Mouse (Mus musculus): ENCODE data around the gene Olfr623. TPM values are rescaled to one million over a fixed set of nuclear protein-coding genes. Genes with fewer than 3 reads are reported as not detected.

The Olfr623 gene
- polyA plus RNA-seq, 1 experiment: not detected

GRCm38 (mm10) chr7:103642602-103643001 is 20.9 kb downstream of the Olfr623 start, which contains the start of gene Olfr622:
Gene Olfr622, minus strand, starts transcription at chr7:103642702.
- TF ChIP-seq CTCF (IDR thresholded peaks at IDR 0.05; ENCODE audit: control insufficient read depth, insufficient read depth, insufficient read length): no peak
- TF ChIP-seq MYOD1 (IDR thresholded peaks at IDR 0.05; ENCODE audit: control insufficient read depth, insufficient read length, low read depth): no peak
- no peak for TF ChIP-seq CEBPB (IDR thresholded peaks at IDR 0.05; ENCODE audit: low read depth)
- no peak for TF ChIP-seq USF1 (IDR thresholded peaks at IDR 0.05; ENCODE audit: low read depth)
- no peak for TF ChIP-seq FOSL1 (IDR thresholded peaks at IDR 0.05; ENCODE audit: insufficient read depth, low read length, poor library complexity, severe bottlenecking)
- TF ChIP-seq MAX (IDR thresholded peaks at IDR 0.05): no peak
- TF ChIP-seq MYOG (IDR thresholded peaks at IDR 0.05; ENCODE audit: control insufficient read depth, extremely low read depth, insufficient read length): no peak
- Histone ChIP-seq H3K27me3 (ENCODE audit: control insufficient read depth, insufficient read depth, insufficient read length) (no peaks in the 10 kb centered on the region), H3ac (ENCODE audit: control insufficient read depth, insufficient read length, low read depth) (no peak within 1 kb of the TSS), H3K4me3 (ENCODE audit: insufficient read depth, poor library complexity, severe bottlenecking) (no peak within 1 kb of the TSS), H3K36me3 (ENCODE audit: control insufficient read depth, insufficient read depth) (no peaks in the 10 kb centered on the region), H3K79me3 (ENCODE audit: low read depth) (no peaks in the 10 kb centered on the region), H3K79me2 (ENCODE audit: control insufficient read depth, insufficient read depth) (no peaks in the 10 kb centered on the region)

- H3ac ChIP-seq (ENCODE audit: control insufficient read depth, insufficient read length, low read depth): no peak overlapping the region
- H3K27me3 ChIP-seq (ENCODE audit: control insufficient read depth, insufficient read depth, insufficient read length): no peaks in the 10 kb centered on the region
- TF ChIP-seq USF1 (IDR thresholded peaks at IDR 0.05; ENCODE audit: low read depth): no peak
- no peak for TF ChIP-seq CEBPB (IDR thresholded peaks at IDR 0.05; ENCODE audit: low read depth)
- TF ChIP-seq MAX (IDR thresholded peaks at IDR 0.05): no peak
- TF ChIP-seq MYOD1 (IDR thresholded peaks at IDR 0.05; ENCODE audit: control insufficient read depth, insufficient read length, low read depth): no peak
- TF ChIP-seq MYOG (IDR thresholded peaks at IDR 0.05; ENCODE audit: control insufficient read depth, extremely low read depth, insufficient read length): no peak
- no peak for TF ChIP-seq CTCF (IDR thresholded peaks at IDR 0.05; ENCODE audit: control insufficient read depth, insufficient read depth, insufficient read length)
- no peak for TF ChIP-seq FOSL1 (IDR thresholded peaks at IDR 0.05; ENCODE audit: insufficient read depth, low read length, poor library complexity, severe bottlenecking)
- H3K79me3 ChIP-seq (ENCODE audit: low read depth): no peaks in the 10 kb centered on the region
- no peaks in the 10 kb centered on the region for H3K79me2 ChIP-seq (ENCODE audit: control insufficient read depth, insufficient read depth)
- H3K36me3 ChIP-seq (ENCODE audit: control insufficient read depth, insufficient read depth): no peaks in the 10 kb centered on the region
- H3K4me3 ChIP-seq (ENCODE audit: insufficient read depth, poor library complexity, severe bottlenecking): no peak overlapping the region
Observed at GRCm38 (mm10) chr7:103636795-103637194, 26.7 kb downstream of the Olfr623 start.

- H3K4me3 ChIP-seq (ENCODE audit: insufficient read depth, poor library complexity, severe bottlenecking): no peak within 1 kb of the TSS
- no peak for TF ChIP-seq MYOD1 (IDR thresholded peaks at IDR 0.05; ENCODE audit: control insufficient read depth, insufficient read length, low read depth)
- TF ChIP-seq MAX (IDR thresholded peaks at IDR 0.05): no peak
- no peak for TF ChIP-seq MYOG (IDR thresholded peaks at IDR 0.05; ENCODE audit: control insufficient read depth, extremely low read depth, insufficient read length)
- no peak for TF ChIP-seq FOSL1 (IDR thresholded peaks at IDR 0.05; ENCODE audit: insufficient read depth, low read length, poor library complexity, severe bottlenecking)
- TF ChIP-seq CEBPB (IDR thresholded peaks at IDR 0.05; ENCODE audit: low read depth): no peak
- no peak for TF ChIP-seq USF1 (IDR thresholded peaks at IDR 0.05; ENCODE audit: low read depth)
- TF ChIP-seq CTCF (IDR thresholded peaks at IDR 0.05; ENCODE audit: control insufficient read depth, insufficient read depth, insufficient read length): no peak
Observed at GRCm38 (mm10) chr7:103612434-103612833, 51.1 kb downstream of the Olfr623 start, which contains the start of gene Olfr620. Gene Olfr620, minus strand, starts transcription at chr7:103612534.

More at GRCm38 (mm10) chr7:103612434-103612833, 51.1 kb downstream of the Olfr623 start, which contains the start of gene Olfr620:
- Histone ChIP-seq H3K79me3 (ENCODE audit: low read depth) (no peaks in the 10 kb centered on the region), H3K27me3 (ENCODE audit: control insufficient read depth, insufficient read depth, insufficient read length) (no peaks in the 10 kb centered on the region), H3ac (ENCODE audit: control insufficient read depth, insufficient read length, low read depth) (no peak within 1 kb of the TSS), H3K79me2 (ENCODE audit: control insufficient read depth, insufficient read depth) (no peaks in the 10 kb centered on the region), H3K36me3 (ENCODE audit: control insufficient read depth, insufficient read depth) (no peaks in the 10 kb centered on the region)

Other genes starting within 250 kb of the Olfr623 start
- gene Usp17lc, start 248.6 kb downstream of the Olfr623 start, polyA plus RNA-seq (2012; fragmentation: generic; extraction: Trizol): 0.08 TPM
- not detected for gene Olfr605, start 218.3 kb downstream of the Olfr623 start, polyA plus RNA-seq (2012; fragmentation: generic; extraction: Trizol)
- gene Olfr606, start 214.7 kb downstream of the Olfr623 start, polyA plus RNA-seq (2012; fragmentation: generic; extraction: Trizol): not detected
- not detected for gene Olfr607, start 199.5 kb downstream of the Olfr623 start, polyA plus RNA-seq (2012; fragmentation: generic; extraction: Trizol)
- gene Olfr608, start 193.8 kb downstream of the Olfr623 start, polyA plus RNA-seq (2012; fragmentation: generic; extraction: Trizol): not detected
- not detected for gene Olfr609, start 165.6 kb downstream of the Olfr623 start, polyA plus RNA-seq (2012; fragmentation: generic; extraction: Trizol)
- gene Olfr610, start 151.6 kb downstream of the Olfr623 start, polyA plus RNA-seq (2012; fragmentation: generic; extraction: Trizol): not detected
- gene Olfr611, start 142.9 kb downstream of the Olfr623 start, polyA plus RNA-seq (2012; fragmentation: generic; extraction: Trizol): not detected
- gene Olfr612, start 121.0 kb downstream of the Olfr623 start, polyA plus RNA-seq (2012; fragmentation: generic; extraction: Trizol): not detected
- not detected for gene Olfr613, start 115.6 kb downstream of the Olfr623 start, polyA plus RNA-seq (2012; fragmentation: generic; extraction: Trizol)
- not detected for gene Olfr615, start 107.6 kb downstream of the Olfr623 start, polyA plus RNA-seq (2012; fragmentation: generic; extraction: Trizol)
- not detected for gene Olfr616, start 94.6 kb downstream of the Olfr623 start, polyA plus RNA-seq (2012; fragmentation: generic; extraction: Trizol)
- gene Olfr617, start 90.6 kb downstream of the Olfr623 start, polyA plus RNA-seq (2012; fragmentation: generic; extraction: Trizol): not detected
- not detected for gene Olfr618, start 73.6 kb downstream of the Olfr623 start, polyA plus RNA-seq (2012; fragmentation: generic; extraction: Trizol)
- gene Olfr619, start 63.1 kb downstream of the Olfr623 start, polyA plus RNA-seq (2012; fragmentation: generic; extraction: Trizol): not detected
- gene Olfr620, start 51.2 kb downstream of the Olfr623 start, polyA plus RNA-seq (2012; fragmentation: generic; extraction: Trizol): not detected
- gene Olfr622, start 21.0 kb downstream of the Olfr623 start, polyA plus RNA-seq (2012; fragmentation: generic; extraction: Trizol): not detected
- gene Olfr624, start 7.5 kb upstream of the Olfr623 start, polyA plus RNA-seq (2012; fragmentation: generic; extraction: Trizol): under 0.01 TPM
- not detected for gene Olfr625-ps1, start 19.0 kb upstream of the Olfr623 start, polyA plus RNA-seq (2012; fragmentation: generic; extraction: Trizol)
- gene Olfr243, start 51.0 kb upstream of the Olfr623 start, polyA plus RNA-seq (2012; fragmentation: generic; extraction: Trizol): not detected
- not detected for gene Olfr628, start 66.7 kb upstream of the Olfr623 start, polyA plus RNA-seq (2012; fragmentation: generic; extraction: Trizol)
- not detected for gene Olfr629, start 81.2 kb upstream of the Olfr623 start, polyA plus RNA-seq (2012; fragmentation: generic; extraction: Trizol)
- not detected for gene Olfr630, start 93.6 kb upstream of the Olfr623 start, polyA plus RNA-seq (2012; fragmentation: generic; extraction: Trizol)
- not detected for gene Olfr69, start 107.9 kb upstream of the Olfr623 start, polyA plus RNA-seq (2012; fragmentation: generic; extraction: Trizol)
- gene Olfr68, start 116.0 kb upstream of the Olfr623 start, polyA plus RNA-seq (2012; fragmentation: generic; extraction: Trizol): not detected
- gene Olfr67, start 128.1 kb upstream of the Olfr623 start, polyA plus RNA-seq (2012; fragmentation: generic; extraction: Trizol): not detected
- gene Hbb-bt, start 150.3 kb upstream of the Olfr623 start, polyA plus RNA-seq (2012; fragmentation: generic; extraction: Trizol): not detected
- gene Hbb-bs, start 164.4 kb upstream of the Olfr623 start, polyA plus RNA-seq (2012; fragmentation: generic; extraction: Trizol): not detected
- not detected for gene Hbb-bh2, start 176.8 kb upstream of the Olfr623 start, polyA plus RNA-seq (2012; fragmentation: generic; extraction: Trizol)
- gene Hbb-bh1, start 179.5 kb upstream of the Olfr623 start, polyA plus RNA-seq (2012; fragmentation: generic; extraction: Trizol): not detected
- not detected for gene Hbb-y, start 189.5 kb upstream of the Olfr623 start, polyA plus RNA-seq (2012; fragmentation: generic; extraction: Trizol)
- not detected for gene Olfr66, start 222.6 kb upstream of the Olfr623 start, polyA plus RNA-seq (2012; fragmentation: generic; extraction: Trizol)
- not detected for gene Olfr64, start 230.8 kb upstream of the Olfr623 start, polyA plus RNA-seq (2012; fragmentation: generic; extraction: Trizol)
- gene Olfr65, start 239.8 kb upstream of the Olfr623 start, polyA plus RNA-seq (2012; fragmentation: generic; extraction: Trizol): not detected